8 mouse cellular contexts compared by ENCODE assay signal in genomic region chr2:91921181-91921789, GRCm38 (mm10). TPM values are rescaled to one million over a fixed set of nuclear protein-coding genes. Genes with fewer than 3 reads are reported as not detected.
DNase-seq lines count a peak whose midpoint lies in the region; ATAC-seq lines count a peak whose summit lies in the region.

No protein-coding gene starts in this region.

- H3K9me3 ChIP-seq in heart, embryonic 12.5 days (replicated peaks) = no peaks in the 10 kb centered on the region
- H3K9me3 ChIP-seq in kidney, embryonic 16.5 days (ENCODE audit: low read length) = no peaks in the 10 kb centered on the region

- ATAC-seq in heart, embryonic 12.5 days (ENCODE audit: insufficient number of reproducible peaks, low FRiP score) = no peak
- peak; percentile 9; the same call in 1 of the 2 replicates for ATAC-seq in kidney, embryonic 16.5 days (ENCODE audit: low FRiP score, low TSS enrichment)

- H3K9ac ChIP-seq in heart, embryonic 12.5 days = 0 out of 2 replicates have a peak overlapping the region, but pooled peaks have one; percentile 50
- H3K9ac ChIP-seq in kidney, embryonic 16.5 days (replicated peaks; ENCODE audit: low read length) = no peak overlapping the region

- H3K4me1 ChIP-seq in heart, embryonic 12.5 days (replicated peaks) = peaks cover 28% of the 10 kb centered on the region
- peaks cover 27% of the 10 kb centered on the region for H3K4me1 ChIP-seq in kidney, embryonic 16.5 days (ENCODE audit: insufficient read depth, low read length)

- peaks cover 55% of the 10 kb centered on the region for H3K27me3 ChIP-seq in heart, embryonic 12.5 days (replicated peaks)
- peaks cover 42% of the 10 kb centered on the region for H3K27me3 ChIP-seq in kidney, embryonic 16.5 days (ENCODE audit: insufficient read depth, low read length)

- 4% methylated on average over 31 of the region's 31 CpGs for WGBS in heart, embryonic 12.5 days
- WGBS in kidney, embryonic 16.5 days = 4% methylated on average over 31 of the region's 31 CpGs

- peaks cover 26% of the 10 kb centered on the region for H3K36me3 ChIP-seq in heart, embryonic 12.5 days
- H3K36me3 ChIP-seq in kidney, embryonic 16.5 days (ENCODE audit: insufficient read depth, low read length) = peaks cover 22% of the 10 kb centered on the region

- no peak overlapping the region for H3K27ac ChIP-seq in heart, embryonic 12.5 days (ENCODE audit: poor library complexity, severe bottlenecking)
- no peak overlapping the region for H3K27ac ChIP-seq in kidney, embryonic 16.5 days (ENCODE audit: low read length)

- intact Hi-C loops in left cerebral cortex, postnatal 4 days (cut with DNase I) = loop anchor here (5.0 kb wide), 1 partner anchor 144 kb away; no protein-coding TSS in a partner anchor

- peak; percentile 27 to 64 for DNase-seq in thymus, postnatal 10 days (ENCODE audit: low spot score in 2 of 2)
- no peak for DNase-seq in thymus, adult 18-20 months
- peak; percentile 86 for DNase-seq in embryo, embryonic 10 days (ENCODE audit: low spot score)
- peak; percentile 67 for DNase-seq in lung, postnatal 25 days (ENCODE audit: low spot score)
- DNase-seq in ovary, postnatal 36 days (ENCODE audit: low spot score) = peak; percentile 83
- no peak for DNase-seq in left cerebral cortex, postnatal 4 days

- H3K4me3 ChIP-seq in heart, embryonic 12.5 days = peak overlapping the region; percentile 59
- H3K4me3 ChIP-seq in kidney, embryonic 16.5 days (ENCODE audit: low read length) = peak overlapping the region; percentile 62

- H3K4me2 ChIP-seq in heart, embryonic 12.5 days = peak overlapping the region; percentile 96
- peak overlapping the region; percentile 98 for H3K4me2 ChIP-seq in kidney, embryonic 16.5 days (replicated peaks; ENCODE audit: low read depth, low read length)

RNA-seq across cellular contexts. Expression of gene Chrm4, which starts 5.8 kb away (rescaled TPM):
- polyA plus RNA-seq in heart, embryonic 12.5 days (2016; fragmentation: Nextera tagmentation; extraction: Ambion mirVana) = 0.15 TPM in 1 of 2 replicates, not detected in the other
- 0.11 and 0.19 TPM in 2 replicates for polyA plus RNA-seq in kidney, embryonic 16.5 days (2015; fragmentation: Nextera tagmentation; extraction: Ambion mirVana)
- total RNA-seq in left cerebral cortex, postnatal 4 days (2021) = 10 to 100 TPM; 10.8 to 12.2 TPM

RNA-seq across cellular contexts. Expression of gene Mdk, which starts 10.8 kb away (rescaled TPM):
- 724 and 730 TPM in 2 replicates for polyA plus RNA-seq in heart, embryonic 12.5 days (2016; fragmentation: Nextera tagmentation; extraction: Ambion mirVana)
- polyA plus RNA-seq in kidney, embryonic 16.5 days (2015; fragmentation: Nextera tagmentation; extraction: Ambion mirVana) = 1,159 and 1,184 TPM in 2 replicates
- 10 to 100 TPM; 40.6 to 45.4 TPM for total RNA-seq in left cerebral cortex, postnatal 4 days (2021)

RNA-seq across cellular contexts. Expression of gene Gm9821, which starts 24.2 kb away (rescaled TPM):
- polyA plus RNA-seq in heart, embryonic 12.5 days (2016; fragmentation: Nextera tagmentation; extraction: Ambion mirVana) = 3.2 and 4.0 TPM in 2 replicates
- 0.27 and 0.71 TPM in 2 replicates for polyA plus RNA-seq in kidney, embryonic 16.5 days (2015; fragmentation: Nextera tagmentation; extraction: Ambion mirVana)
- total RNA-seq in left cerebral cortex, postnatal 4 days (2021) = not detected

RNA-seq across cellular contexts. Expression of gene Dgkz, which starts 54.4 kb away (rescaled TPM):
- 43.8 and 48.8 TPM in 2 replicates for polyA plus RNA-seq in heart, embryonic 12.5 days (2016; fragmentation: Nextera tagmentation; extraction: Ambion mirVana)
- 52.0 and 52.1 TPM in 2 replicates for polyA plus RNA-seq in kidney, embryonic 16.5 days (2015; fragmentation: Nextera tagmentation; extraction: Ambion mirVana)
- total RNA-seq in left cerebral cortex, postnatal 4 days (2021) = 100 to 1,000 TPM; 134 to 158 TPM

Comparison
In these comparisons a context has a peak if more than half of its experiments do, and no peak if none do; other contexts are left out.
1. DNase-seq: peak in thymus, postnatal 10 days (2 of 2), embryo, embryonic 10 days (single experiment), lung, postnatal 25 days (single experiment) and ovary, postnatal 36 days (single experiment); none in thymus, adult 18-20 months (0 of 2) and left cerebral cortex, postnatal 4 days (single experiment).